Mouse (Mus musculus) CH12.LX (cell line): ENCODE results near the gene Ush1g.

ENCODE experiments used
- CTCF ChIP-seq, 2 experiments: IDR thresholded peaks in 1 of 2; conservative IDR thresholded peaks in 1 of 2; 2 replicates each; pipeline ENCODE4 v1.5.1; 2011 to 2012; ENCODE audit warnings: low read depth in 2 of 2, low read length in 2 of 2, improper control_type of control experiment in 1 of 2, inconsistent platforms in 1 of 2, mild to moderate bottlenecking in 1 of 2, moderate library complexity in 1 of 2
- ELF1 ChIP-seq: IDR thresholded peaks from 2 replicates; pipeline ENCODE4 v1.6.1; 2014; ENCODE audit warnings: low read depth, mild to moderate bottlenecking, inconsistent platforms, low read length, improper control_type of control experiment
- EP300 ChIP-seq: IDR thresholded peaks from 2 replicates; pipeline ENCODE4 v1.6.1; 2011; ENCODE audit warnings: low read length, improper control_type of control experiment
- GABPA ChIP-seq: IDR thresholded peaks from 2 replicates; pipeline ENCODE4 v1.6.1; 2012; ENCODE audit warnings: low read depth, low read length, improper control_type of control experiment, inconsistent platforms; ENCODE audit not compliant: insufficient replicate concordance
- IRF4 ChIP-seq: IDR thresholded peaks from 2 replicates; pipeline ENCODE4 v1.6.1; 2014; ENCODE audit warnings: low read depth, mild to moderate bottlenecking, inconsistent platforms, low read length, improper control_type of control experiment
- NELFE ChIP-seq: IDR thresholded peaks from 2 replicates; pipeline ENCODE4 v1.6.1; 2011; ENCODE audit warnings: low read depth, low read length, improper control_type of control experiment
- NRF1 ChIP-seq: IDR thresholded peaks from 2 replicates; pipeline ENCODE4 v1.6.1; 2014; ENCODE audit warnings: low read depth, mild to moderate bottlenecking, inconsistent platforms, low read length, improper control_type of control experiment, moderate library complexity
- SMC3 ChIP-seq: IDR thresholded peaks from 2 replicates; pipeline ENCODE4 v1.6.1; 2011; ENCODE audit warnings: low read depth, low read length, improper control_type of control experiment
- TCF12 ChIP-seq: IDR thresholded peaks from 2 replicates; pipeline ENCODE4 v1.6.1; 2014; ENCODE audit warnings: low read depth, mild to moderate bottlenecking, inconsistent platforms, low read length, improper control_type of control experiment
- ZKSCAN1 ChIP-seq: IDR thresholded peaks from 2 replicates; pipeline ENCODE4 v1.6.1; 2012; ENCODE audit warnings: low read depth, inconsistent platforms, low read length, improper control_type of control experiment, borderline replicate concordance

GRCm38 (mm10) chr11:115270148-115270861 lies 51.5 kb downstream of the Ush1g start:
- peak; percentile 38; the same call in 1 of the 2 replicates for TF ChIP-seq NELFE
- peak; percentile 97 to 98 for TF ChIP-seq CTCF (conservative IDR thresholded peaks at IDR 0.05 in 1 of 2, IDR thresholded peaks at IDR 0.05 in 1 of 2; ENCODE audit: low read depth in 2 of 2, low read length in 2 of 2)
- TF ChIP-seq TCF12 = 0 out of 2 replicates have a peak, but pooled peaks have one; percentile 17
- TF ChIP-seq EP300 = no peak
- TF ChIP-seq GABPA = no peak
- TF ChIP-seq ZKSCAN1 = no peak
- peak; percentile 24; the same call in 1 of the 2 replicates for TF ChIP-seq IRF4
- TF ChIP-seq ELF1 = no peak
- no peak for TF ChIP-seq NRF1
- TF ChIP-seq SMC3 = peak; percentile 97
